Mouse (Mus musculus): ENCODE measurements around the gene Pcif1.

The Pcif1 gene

DNA sequence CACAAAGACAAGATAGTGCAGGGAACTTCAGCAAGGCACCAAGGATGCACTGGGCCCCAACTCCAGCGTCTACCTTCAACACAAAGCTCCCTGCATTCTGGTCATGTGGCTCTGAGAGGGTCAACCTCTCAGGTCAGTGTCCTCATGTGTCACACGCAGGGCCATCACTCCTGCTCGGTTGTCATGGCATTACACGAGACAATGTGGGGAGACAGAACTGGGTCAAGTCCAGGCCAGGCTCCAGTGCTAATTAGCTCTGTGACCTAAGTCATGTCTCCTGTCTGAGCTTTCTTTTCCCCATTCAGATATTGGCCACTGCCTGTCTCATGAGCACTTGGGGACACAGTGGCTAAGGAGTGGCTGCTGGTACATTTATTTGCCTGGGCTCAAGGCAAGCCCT lies 44.2 kb downstream of the Pcif1 start:
- no peak for DNase-seq (ENCODE audit: low spot score)

DNA sequence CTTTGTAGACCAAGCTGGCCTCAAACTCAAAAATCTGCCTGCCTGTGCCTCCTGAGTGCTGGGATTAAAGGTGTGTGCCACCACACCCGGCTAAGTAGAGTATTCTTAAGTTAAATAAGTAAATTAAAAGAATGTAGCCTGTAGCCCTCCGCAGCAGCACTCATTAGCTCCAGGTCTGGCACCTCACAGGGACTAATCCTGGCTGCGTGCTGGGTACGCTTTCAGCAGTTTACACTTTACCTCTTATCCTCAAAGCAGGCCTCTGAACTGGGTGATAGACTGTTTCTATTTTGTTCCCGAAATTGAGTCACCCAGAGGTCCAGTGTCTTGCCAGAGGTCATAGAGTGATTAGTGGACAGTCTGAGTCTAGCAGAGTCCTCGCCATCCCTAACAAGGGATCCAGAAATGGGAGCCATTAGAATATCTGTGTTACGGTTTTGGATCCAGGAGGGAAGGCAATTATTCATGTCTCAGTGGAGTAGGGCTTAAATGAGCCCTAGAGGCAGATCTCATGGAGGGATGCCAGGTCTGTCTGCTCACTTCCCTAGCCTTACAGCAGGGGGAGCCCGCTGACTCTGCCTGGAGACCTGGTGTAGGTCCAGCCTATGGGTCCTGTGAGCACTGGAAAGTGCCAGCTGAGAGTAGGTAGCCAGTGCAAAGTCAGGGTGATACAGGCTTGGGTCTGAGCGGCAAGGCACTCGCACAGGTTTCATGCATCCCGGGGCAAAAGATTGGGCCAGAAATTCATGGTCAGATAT lies 45.2 kb downstream of the Pcif1 start:
- DNase-seq (ENCODE audit: low spot score): peak; percentile 86

DNA sequence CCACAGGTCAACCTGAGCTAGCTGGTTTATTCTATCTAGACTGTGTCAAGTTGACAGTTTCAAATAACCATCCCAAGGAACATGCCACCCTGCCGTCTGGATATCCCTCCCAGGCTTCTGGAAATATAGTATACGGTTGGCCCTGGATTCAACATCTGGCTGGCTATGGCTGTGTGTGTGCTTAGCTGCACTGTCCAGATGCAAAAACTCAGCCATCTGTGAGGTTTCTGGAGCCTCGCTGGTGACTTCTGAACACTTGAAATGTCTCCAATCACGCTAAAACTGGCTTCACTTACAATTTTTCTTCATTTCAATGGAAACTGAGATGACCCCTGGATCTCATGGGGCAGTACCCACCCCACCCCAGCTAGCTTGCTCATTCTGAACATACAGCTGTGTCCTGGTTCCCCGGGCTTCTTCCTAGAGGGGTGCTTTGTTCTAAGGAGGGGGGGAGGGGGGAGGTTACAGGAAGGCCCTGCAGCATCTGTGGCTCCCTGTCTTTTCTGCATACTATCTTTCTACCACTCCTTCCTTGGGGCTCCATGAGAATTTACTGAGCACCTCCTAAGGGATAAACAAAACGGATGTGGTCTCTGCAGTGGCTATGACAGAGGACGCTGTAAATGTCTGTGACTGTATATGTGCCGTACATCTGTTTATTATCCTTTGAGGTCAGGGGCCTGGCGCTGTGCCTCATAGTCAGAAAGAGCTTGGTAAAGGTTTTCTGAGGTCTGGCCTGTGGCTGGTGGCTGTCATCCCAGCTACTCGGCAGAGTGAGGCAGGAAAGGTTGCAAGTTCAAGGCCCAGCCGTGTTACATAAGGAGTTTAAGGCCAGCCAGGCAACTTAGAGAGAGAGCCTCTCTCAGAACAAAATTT lies 51.8 kb downstream of the Pcif1 start:
- DNase-seq (ENCODE audit: low spot score): no peak

DNA sequence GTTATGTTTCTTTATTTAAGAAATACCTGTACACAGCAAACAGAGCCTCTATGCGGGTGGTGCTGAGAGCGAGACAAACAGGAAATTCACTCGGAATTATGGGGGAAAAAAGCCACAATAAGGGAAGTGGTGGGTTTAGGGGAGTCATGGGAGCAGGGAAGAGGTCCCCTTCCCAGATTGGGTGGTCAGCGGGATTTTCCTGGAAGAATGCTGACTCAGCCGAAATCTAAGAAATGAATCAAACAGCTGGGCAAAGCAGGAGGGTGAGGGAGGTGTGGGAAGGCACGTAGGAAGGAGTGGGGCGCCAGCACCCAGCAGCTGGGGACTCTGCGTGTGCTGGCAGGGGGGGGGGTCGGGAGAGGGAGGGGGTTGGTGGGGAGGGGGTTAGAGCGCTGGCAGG lies 54.4 kb downstream of the Pcif1 start:
- no peak for DNase-seq (ENCODE audit: low spot score)

DNA sequence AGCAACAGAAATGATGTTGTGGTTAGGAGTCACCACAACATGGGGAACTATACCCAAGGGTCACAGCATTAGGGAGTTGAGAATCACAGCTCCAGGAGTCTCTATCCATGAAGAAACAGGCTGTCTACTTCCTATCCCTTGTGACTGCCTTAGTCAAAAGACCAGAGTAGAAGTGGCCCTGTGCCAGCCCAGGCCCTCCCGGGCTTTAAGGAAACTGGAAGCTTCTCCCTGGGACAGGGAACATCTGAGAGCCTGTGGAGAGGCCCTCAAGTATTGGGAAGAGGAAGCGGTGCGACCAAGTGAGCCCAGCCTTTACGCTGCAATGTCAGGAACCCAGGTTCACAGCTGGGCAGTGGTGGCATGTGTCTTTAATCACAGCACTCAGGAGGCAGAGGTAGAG lies 56.9 kb downstream of the Pcif1 start:
- no peak for DNase-seq (ENCODE audit: low spot score)

DNA sequence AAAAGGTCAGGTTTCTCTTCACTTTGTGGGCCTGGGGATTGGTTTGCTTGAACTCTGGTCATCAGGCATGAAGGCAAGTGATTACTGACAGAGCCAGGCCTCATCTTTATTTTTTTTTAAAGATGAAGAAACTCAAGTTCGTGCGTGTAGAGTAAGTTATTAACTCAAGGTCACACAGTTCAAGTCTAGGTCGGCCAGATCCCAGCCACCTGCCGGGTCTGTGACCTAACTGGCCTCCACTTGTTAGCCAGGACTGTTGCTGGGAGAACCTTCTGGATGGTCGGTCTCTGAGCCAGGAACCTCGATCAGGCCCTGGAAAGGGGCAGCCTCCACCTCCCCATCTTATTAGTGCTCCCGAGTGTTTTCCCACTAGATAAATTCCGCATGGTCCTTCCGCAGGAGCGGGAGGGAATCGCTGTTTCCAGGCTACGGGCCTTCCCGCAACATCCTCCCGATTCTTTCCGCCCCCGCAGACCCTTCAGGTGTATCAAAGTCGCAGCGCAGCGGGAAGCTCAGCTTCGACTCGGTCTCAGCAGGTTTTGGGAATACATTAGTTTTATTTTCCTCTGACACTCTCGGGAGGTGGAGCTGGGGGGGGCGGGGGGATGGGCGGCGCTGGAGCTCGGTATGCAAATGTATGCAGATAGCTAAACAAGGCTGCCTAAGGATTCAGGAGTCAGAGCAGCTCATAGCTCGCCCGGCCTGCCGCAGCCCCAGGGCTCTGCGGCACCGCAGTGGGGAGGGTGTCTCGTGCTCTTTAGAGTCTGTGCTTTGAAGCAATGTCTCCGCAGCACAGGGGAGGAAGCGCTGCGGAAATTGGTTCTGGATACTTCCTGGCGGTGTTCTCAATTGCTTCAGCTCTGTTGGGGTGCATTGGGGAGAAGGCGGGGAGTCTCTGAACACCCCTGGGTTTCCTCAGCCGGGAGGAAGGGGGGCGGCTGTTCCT lies 59.3 kb downstream of the Pcif1 start:
- no peak for DNase-seq (ENCODE audit: low spot score)

DNA sequence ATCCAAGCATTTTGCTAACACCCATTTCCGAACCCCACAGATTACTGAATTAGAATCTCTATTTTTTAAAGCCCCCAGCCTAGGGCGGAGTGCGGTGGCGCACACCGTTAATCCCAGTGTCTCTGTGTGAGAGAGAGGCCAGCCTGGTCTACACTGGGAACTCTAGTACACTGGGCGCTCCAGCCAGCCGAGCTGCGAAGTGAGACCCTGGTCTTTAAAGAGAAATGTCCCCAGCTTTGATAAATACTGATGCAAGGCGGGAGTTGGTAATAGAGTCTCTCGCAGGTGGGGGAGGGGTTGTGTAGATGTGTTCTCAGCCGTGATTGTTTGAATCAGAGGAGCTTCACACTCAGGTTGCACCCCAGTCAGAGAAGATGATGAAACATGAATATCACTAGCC lies 60.0 kb downstream of the Pcif1 start:
- no peak for DNase-seq (ENCODE audit: low spot score)

DNA sequence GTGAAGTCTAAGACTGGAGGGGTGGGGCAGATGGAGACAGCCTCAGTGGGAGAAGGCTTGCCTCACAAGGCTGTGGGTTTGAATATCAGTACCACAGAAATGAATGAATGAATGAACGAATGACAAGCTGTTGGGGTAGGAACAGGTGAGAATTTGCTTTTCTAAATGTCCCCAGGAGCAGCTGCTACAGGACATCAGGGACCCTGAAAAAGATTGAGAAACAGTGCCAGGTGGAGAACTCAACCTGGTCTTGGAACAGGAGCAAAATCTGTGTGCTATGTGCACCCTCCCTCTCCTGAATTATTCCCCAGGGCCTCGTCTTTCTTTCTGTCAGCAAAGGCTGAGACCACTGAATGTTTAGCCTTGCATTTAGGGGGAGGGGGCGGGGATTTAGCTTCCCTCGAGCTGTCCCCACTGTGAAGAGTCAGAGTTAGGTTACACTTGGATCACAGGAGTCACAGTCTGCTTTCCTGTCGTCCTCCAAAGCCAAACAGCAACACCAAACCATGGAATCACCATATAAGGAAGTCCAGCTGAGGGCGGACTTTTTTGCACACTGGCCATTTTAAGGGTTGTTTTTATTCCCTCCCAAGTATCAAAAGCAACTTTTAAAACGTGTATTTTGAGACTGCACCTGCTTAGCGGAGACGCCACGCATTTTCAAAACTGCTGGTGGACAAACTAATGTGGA lies 61.2 kb downstream of the Pcif1 start, which contains the start of gene Mmp9:
Mmp9 (plus strand) TSS at position 641 of the 691 bp plus-strand sequence.
- no peak for DNase-seq (ENCODE audit: low spot score)

DNA sequence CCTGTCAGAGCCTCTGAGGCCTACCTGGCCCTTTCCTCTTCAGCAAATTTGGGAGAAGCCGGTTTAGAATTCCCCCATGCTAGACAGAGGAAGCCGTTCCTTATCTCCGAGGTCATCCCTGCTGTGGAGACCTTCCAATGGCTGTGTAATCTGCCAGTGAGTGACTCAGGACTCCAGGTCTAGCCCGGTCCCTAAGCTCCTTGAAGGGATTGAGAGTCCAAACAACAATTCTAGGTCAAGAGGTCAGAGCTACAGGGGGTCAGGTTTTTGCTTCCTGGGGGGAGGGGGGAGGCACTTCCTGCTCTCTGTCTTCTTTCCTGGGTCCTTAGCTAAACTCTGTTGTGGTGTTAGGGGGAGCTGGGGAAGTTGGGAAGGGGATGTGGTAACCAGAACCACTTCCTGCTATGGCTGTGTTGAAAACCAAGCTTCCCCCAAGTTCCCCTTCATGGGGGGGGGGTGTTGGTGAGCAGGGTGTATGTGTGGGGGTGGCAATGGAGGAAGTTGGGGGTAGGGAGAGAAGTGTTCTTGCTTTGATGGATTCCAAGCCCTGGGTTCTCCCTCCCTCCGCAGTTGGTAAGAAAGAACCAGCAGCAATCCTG lies 63.7 kb downstream of the Pcif1 start:
- DNase-seq (ENCODE audit: low spot score): no peak

Measured in testis, postnatal 10 days (tissue).